Mouse (Mus musculus) G1E (cell line): ENCODE results near the gene Adarb1. TPM values are rescaled to one million over a fixed set of nuclear protein-coding genes. Genes with fewer than 3 reads are reported as not detected.

Experiments
- ATAC-seq: 2 replicates; pipeline ENCODE4 v1.8.0; 2016; ENCODE audit warnings: mild to moderate bottlenecking; ENCODE audit not compliant: insufficient number of reproducible peaks, poor library complexity, low FRiP score, severe bottlenecking; ENCODE audit errors: extremely low read depth
- DNase-seq: peaks from one replicate; pipeline ENCODE4 v3.0.0; 2012; ENCODE audit warnings: low spot score
- H3K27me3 ChIP-seq: 2 replicates; pipeline ENCODE4 v1.6.1; 2012; ENCODE audit warnings: mild to moderate bottlenecking, low read length, inconsistent platforms; ENCODE audit not compliant: insufficient read depth
- H3K36me3 ChIP-seq: replicated peaks from 2 replicates; pipeline ENCODE3; 2012; ENCODE audit warnings: mild to moderate bottlenecking, inconsistent platforms
- H3K4me1 ChIP-seq: 2 replicates; pipeline ENCODE4 v1.6.1; 2012; ENCODE audit warnings: low read depth, low read length, inconsistent platforms, mixed read lengths; ENCODE audit not compliant: insufficient read depth
- H3K4me3 ChIP-seq: 2 replicates; pipeline ENCODE4 v1.5.1; 2012; ENCODE audit warnings: low read depth, mild to moderate bottlenecking, inconsistent platforms, low read length, moderate library complexity, mixed read lengths
- H3K9me3 ChIP-seq: replicated peaks from 2 replicates; pipeline ENCODE4 v1.6.1; 2012; ENCODE audit warnings: inconsistent platforms
- CTCF ChIP-seq: IDR thresholded peaks from 2 replicates; pipeline ENCODE4 v1.5.1; 2012; ENCODE audit warnings: low read depth, low read length, inconsistent platforms, mixed read lengths
- GATA1 ChIP-seq: IDR thresholded peaks from 2 replicates; pipeline ENCODE4 v1.6.1; 2012; ENCODE audit warnings: borderline replicate concordance, low read length, inconsistent platforms, mixed read lengths
- GATA2 ChIP-seq: IDR thresholded peaks from 2 replicates; pipeline ENCODE4 v1.6.1; 2012; ENCODE audit warnings: low read depth, low read length, inconsistent platforms, borderline replicate concordance
- POLR2AphosphoS5 ChIP-seq: IDR thresholded peaks from 2 replicates; pipeline ENCODE4 v1.6.1; 2012; ENCODE audit warnings: low read depth, low read length, inconsistent platforms; ENCODE audit not compliant: insufficient replicate concordance
- TAL1 ChIP-seq: conservative IDR thresholded peaks from 2 replicates; pipeline ENCODE4 v1.6.1; 2012; ENCODE audit warnings: low read depth, low read length, inconsistent platforms, mixed read lengths
- polyA plus RNA-seq: library from polyadenylated mRNA; stranded (reverse); fragments of >175 nt; gene quantifications from 2 replicates; pipeline ENCODE4 v1.2.3, GENCODE M21; 2012
- total RNA-seq, 2 experiments: library from RNA; stranded (forward) in 1 of 2; stranded (reverse) in 1 of 2; fragments of 200-1000 nt in 1 of 2; fragments of >200 nt in 1 of 2; fragmentation: Nextera tagmentation in 1 of 2; gene quantifications; 2 replicates each; pipeline ENCODE4 v1.2.3; 2014 to 2017

Gene Adarb1
- total and polyA plus RNA-seq, 3 experiments, result 0.05 TPM; not detected in 2

- Histone ChIP-seq H3K9me3 (no peaks in the 10 kb centered on the region), H3K36me3 (peaks cover 18% of the 10 kb centered on the region), H3K4me1 (peaks cover 13% of the 10 kb centered on the region), H3K4me3 (no peak overlapping the region), H3K27me3 (peaks cover 28% of the 10 kb centered on the region)
- no peak for DNase-seq
- no peak for TF ChIP-seq POLR2AphosphoS5
- TF ChIP-seq GATA2, result no peak
- TF ChIP-seq CTCF, result no peak
- TF ChIP-seq TAL1, result no peak
- TF ChIP-seq GATA1, result no peak
- ATAC-seq, result no peak
Observed at GRCm38 (mm10) chr10:77273798-77274197, 144.3 kb downstream of the Adarb1 start.

DNA sequence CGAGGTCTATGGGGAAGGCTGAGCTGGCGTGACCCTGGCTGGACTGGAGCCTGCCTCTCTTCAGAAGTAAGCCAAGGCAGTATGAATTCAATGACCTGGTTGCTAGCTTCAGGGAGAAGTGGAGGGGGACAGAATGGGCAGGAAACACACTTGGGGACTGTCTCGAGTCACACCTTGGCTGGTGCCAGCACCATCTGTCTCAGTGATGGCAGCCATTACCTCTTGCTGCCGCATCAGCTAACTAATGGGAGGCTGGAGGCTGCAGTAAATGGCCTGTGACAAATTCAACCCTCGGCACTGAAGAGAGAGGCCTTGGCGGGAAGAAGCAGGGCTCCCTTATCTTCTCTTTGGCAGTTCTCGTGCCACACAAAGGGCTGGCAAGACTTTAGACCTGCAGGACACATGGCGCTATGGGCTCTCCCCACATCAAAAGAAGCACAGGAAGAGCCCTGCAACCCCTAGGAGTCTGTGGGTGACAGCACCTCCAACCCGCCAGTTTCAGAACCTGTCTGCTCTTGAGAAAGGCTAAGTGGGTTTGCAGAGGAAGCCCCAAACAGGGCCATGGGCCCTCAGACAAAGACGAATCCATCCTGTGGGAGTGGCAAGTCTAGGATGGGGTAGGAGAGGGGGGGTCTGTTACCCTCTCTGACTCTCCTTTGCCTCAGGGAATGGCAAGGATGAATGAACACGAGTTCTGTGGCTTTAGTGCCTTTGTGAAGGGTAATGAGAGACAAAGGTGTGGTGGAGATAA lies 144.9 kb downstream of the Adarb1 start:
- no peak overlapping the region for H3K4me3 ChIP-seq
- H3K27me3 ChIP-seq, result peaks cover 26% of the 10 kb centered on the region
- no peak for ATAC-seq
- TF ChIP-seq TAL1 (no peak), CTCF (no peak), GATA1 (no peak), GATA2 (no peak), POLR2AphosphoS5 (no peak)
- no peak for DNase-seq
- H3K36me3 ChIP-seq, result peaks cover 24% of the 10 kb centered on the region
- H3K4me1 ChIP-seq, result peaks cover 16% of the 10 kb centered on the region
- H3K9me3 ChIP-seq, result no peaks in the 10 kb centered on the region

DNA sequence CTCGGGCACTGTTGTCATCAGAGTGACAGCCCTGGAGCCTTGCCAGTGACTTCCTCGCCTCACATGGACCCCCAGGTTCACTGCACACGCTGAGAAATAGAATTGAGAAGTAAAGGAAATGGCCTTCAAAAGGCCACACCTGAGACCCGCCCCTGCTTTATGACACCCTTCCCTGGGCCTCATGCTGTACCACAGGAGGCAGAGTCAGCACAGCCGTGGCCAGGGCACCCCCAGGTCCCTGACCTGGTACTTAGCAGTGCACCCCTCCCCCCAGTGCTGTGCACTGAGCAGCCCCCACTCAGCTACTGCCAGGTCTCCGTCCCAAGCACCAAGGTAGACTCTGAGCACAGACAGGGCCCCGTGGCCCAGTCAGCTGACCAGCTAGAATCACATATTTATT lies 148.9 kb downstream of the Adarb1 start:
- no peak for TF ChIP-seq POLR2AphosphoS5
- no peak for TF ChIP-seq GATA2
- TF ChIP-seq TAL1, result no peak
- TF ChIP-seq GATA1, result no peak
- no peak for TF ChIP-seq CTCF
- H3K27me3 ChIP-seq, result peaks cover 19% of the 10 kb centered on the region
- no peak for DNase-seq
- ATAC-seq, result no peak
- no peak overlapping the region for H3K4me3 ChIP-seq
- peaks cover 12% of the 10 kb centered on the region for H3K4me1 ChIP-seq
- H3K36me3 ChIP-seq, result peaks cover 65% of the 10 kb centered on the region
- no peaks in the 10 kb centered on the region for H3K9me3 ChIP-seq

GRCm38 (mm10) chr10:77267027-77267426 lies 151.0 kb downstream of the Adarb1 start:
- peaks cover 16% of the 10 kb centered on the region for H3K4me1 ChIP-seq
- H3K27me3 ChIP-seq, result no peaks in the 10 kb centered on the region
- no peak overlapping the region for H3K4me3 ChIP-seq
- ATAC-seq, result no peak
- H3K9me3 ChIP-seq, result no peaks in the 10 kb centered on the region
- no peak for DNase-seq
- TF ChIP-seq GATA1 (no peak), GATA2 (no peak), CTCF (no peak), TAL1 (no peak), POLR2AphosphoS5 (no peak)
- peaks cover 86% of the 10 kb centered on the region for H3K36me3 ChIP-seq

DNA sequence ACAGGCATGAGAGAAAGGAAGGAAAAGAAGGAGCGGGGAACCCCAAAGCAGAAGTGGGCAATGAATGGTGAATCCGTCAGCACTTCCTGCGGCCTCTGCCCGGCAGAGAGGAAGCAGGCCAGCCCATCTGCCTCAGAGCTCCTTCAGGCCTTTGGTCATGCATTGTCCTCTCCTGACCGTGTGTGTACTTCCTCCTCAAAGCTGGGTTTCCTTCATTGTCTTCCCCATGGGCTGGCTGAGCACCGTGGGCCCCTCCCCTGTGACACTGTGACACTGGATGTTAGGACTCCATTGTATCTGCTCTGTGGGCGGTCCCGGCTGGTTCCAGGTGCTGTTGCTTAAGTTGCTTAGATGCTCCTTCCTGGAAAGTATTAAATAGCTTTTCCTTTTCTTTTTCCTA lies 151.8 kb downstream of the Adarb1 start:
- Histone ChIP-seq H3K9me3 (no peaks in the 10 kb centered on the region), H3K27me3 (no peaks in the 10 kb centered on the region), H3K4me3 (no peak overlapping the region), H3K4me1 (peaks cover 18% of the 10 kb centered on the region), H3K36me3 (peaks cover 93% of the 10 kb centered on the region)
- ATAC-seq (no peak), DNase-seq (no peak)
- TF ChIP-seq GATA1 (no peak), CTCF (no peak), POLR2AphosphoS5 (no peak), GATA2 (no peak), TAL1 (no peak)

DNA sequence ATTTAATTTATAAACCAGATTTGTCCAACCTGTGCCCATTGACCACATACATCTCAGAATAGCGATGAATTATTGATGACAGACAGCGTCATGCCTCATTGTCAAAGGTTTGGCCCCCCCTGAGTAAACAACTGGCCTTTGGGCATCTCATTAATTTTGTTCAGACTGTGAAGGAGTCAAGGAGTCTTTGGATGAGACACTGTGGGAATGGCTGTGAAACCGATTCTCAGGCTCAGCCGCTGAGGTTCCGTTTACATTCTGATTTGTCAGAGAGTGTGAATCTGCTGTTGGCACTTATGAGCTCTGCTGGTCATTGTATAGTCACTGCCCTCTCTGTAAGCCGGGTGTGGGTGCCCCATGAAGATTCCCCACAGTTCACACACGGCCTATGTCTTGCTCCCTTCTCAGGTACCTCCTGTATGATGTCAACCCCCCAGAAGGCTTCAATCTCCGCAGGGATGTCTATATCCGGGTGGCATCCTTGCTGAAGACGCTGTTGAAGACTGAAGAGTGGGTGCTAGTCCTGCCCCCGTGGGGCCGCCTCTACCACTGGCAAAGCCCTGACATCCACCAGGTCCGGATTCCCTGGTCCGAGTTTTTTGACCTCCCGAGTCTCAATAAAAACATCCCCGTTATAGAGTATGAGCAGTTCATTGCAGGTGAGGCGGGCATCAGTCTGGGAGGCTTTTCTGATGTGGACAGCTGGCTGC lies 157.7 kb downstream of the Adarb1 start:
- Histone ChIP-seq H3K9me3 (no peaks in the 10 kb centered on the region), H3K36me3 (peaks cover 52% of the 10 kb centered on the region), H3K4me3 (peak overlapping the region; percentile 37; the same call in 1 of the 2 replicates), H3K27me3 (peaks cover 10% of the 10 kb centered on the region), H3K4me1 (peaks cover 27% of the 10 kb centered on the region)
- TF ChIP-seq GATA2 (no peak), TAL1 (no peak), GATA1 (no peak), POLR2AphosphoS5 (no peak), CTCF (no peak)
- DNase-seq (no peak), ATAC-seq (no peak)
